Mouse (Mus musculus) CH12.LX (cell line): ENCODE measurements around the gene Ghr.

ENCODE experiments used
- ETS1 ChIP-seq: conservative IDR thresholded peaks from 2 replicates; pipeline ENCODE4 v1.6.1; 2012; ENCODE audit warnings: low read depth, mild to moderate bottlenecking, inconsistent platforms, low read length, improper control_type of control experiment, moderate library complexity
- JUND ChIP-seq: conservative IDR thresholded peaks from 2 replicates; pipeline ENCODE4 v1.6.1; 2011; ENCODE audit warnings: low read depth, low read length, improper control_type of control experiment
- MAZ ChIP-seq: IDR thresholded peaks from 2 replicates; pipeline ENCODE4 v1.6.1; 2012; ENCODE audit warnings: low read depth, mild to moderate bottlenecking, inconsistent platforms, low read length, improper control_type of control experiment, moderate library complexity
- TBP ChIP-seq: conservative IDR thresholded peaks from 2 replicates; pipeline ENCODE4 v1.6.1; 2011; ENCODE audit warnings: low read depth, low read length, improper control_type of control experiment
- USF1 ChIP-seq: IDR thresholded peaks from 2 replicates; pipeline ENCODE4 v1.6.1; 2014; ENCODE audit warnings: low read depth, mild to moderate bottlenecking, inconsistent platforms, low read length, improper control_type of control experiment
- ZC3H11A ChIP-seq: IDR thresholded peaks from 2 replicates; pipeline ENCODE4 v1.6.1; 2012; ENCODE audit warnings: low read depth, mild to moderate bottlenecking, inconsistent platforms, low read length, improper control_type of control experiment

GRCm38 (mm10) chr15:3423177-3423576 lies 160.1 kb downstream of the Ghr start:
- TF ChIP-seq JUND (no peak), MAZ (no peak), USF1 (no peak), ETS1 (no peak), TBP (no peak), ZC3H11A (no peak)
